Mouse (Mus musculus) v-Abl transformed pro-B cells (cell line): ENCODE measurements around the gene Gm17428.

Experiments
- in situ Hi-C, 2 experiments: fragments of 400-800 bp; cut with MboI; formaldehyde crosslinking; loops; one replicate each; pipeline ENCODE4 v1.15.1; 2025; ENCODE audit not compliant: unreplicated experiment in 2 of 2

Gene Gm17428

GRCm38 (mm10) chr14:55006541-55006940 lies 29.8 kb downstream of the Gm17428 start:
- in situ Hi-C loops: no loop called here

GRCm38 (mm10) chr14:55007120-55007908 lies 30.6 kb downstream of the Gm17428 start:
- in situ Hi-C loops: no loop called here

- in situ Hi-C loops: no loop called here
Observed at GRCm38 (mm10) chr14:55008417-55008816, 31.7 kb downstream of the Gm17428 start.

- in situ Hi-C loops: loop anchor here (5.0 to 10.0 kb wide), 5 partner anchors 84 to 296 kb away; partner anchors contain the start of genes Cebpe (in 1 of the 2), Pabpn1 (in 1 of the 2), Thtpa (in 1 of the 2) and Zfhx2 (in 1 of the 2)
Observed at GRCm38 (mm10) chr14:55011116-55011515, 34.4 kb downstream of the Gm17428 start.

GRCm38 (mm10) chr14:55014591-55014990 lies 37.9 kb downstream of the Gm17428 start:
- in situ Hi-C loops: loop anchor here (5.0 to 10.0 kb wide), 5 partner anchors 80 to 300 kb away; partner anchors contain the start of genes Cebpe (in 1 of the 2), Pabpn1 (in 1 of the 2), Thtpa (in 1 of the 2) and Zfhx2 (in 1 of the 2)

- in situ Hi-C loops: loop anchor here (5.0 to 10.0 kb wide), 5 partner anchors 80 to 300 kb away; partner anchors contain the start of genes Cebpe (in 1 of the 2), Pabpn1 (in 1 of the 2), Thtpa (in 1 of the 2) and Zfhx2 (in 1 of the 2)
Observed at GRCm38 (mm10) chr14:55014991-55015766, 38.4 kb downstream of the Gm17428 start, which contains the start of gene Ngdn. TSS of gene Ngdn (plus strand) at chr14:55015454.

- in situ Hi-C loops: loop anchor here (10.0 kb wide), 3 partner anchors 79 to 301 kb away; partner anchors contain the start of genes Cebpe (in 1 of the 2), Pabpn1 (in 1 of the 2), Thtpa (in 1 of the 2) and Zfhx2 (in 1 of the 2)
Observed at GRCm38 (mm10) chr14:55015767-55016111, 39.0 kb downstream of the Gm17428 start.

GRCm38 (mm10) chr14:55016876-55017275 lies 40.1 kb downstream of the Gm17428 start:
- in situ Hi-C loops: loop anchor here (10.0 kb wide), 3 partner anchors 78 to 302 kb away; partner anchors contain the start of genes Cebpe (in 1 of the 2), Pabpn1 (in 1 of the 2), Thtpa (in 1 of the 2) and Zfhx2 (in 1 of the 2)

GRCm38 (mm10) chr14:55020394-55020793 lies 43.7 kb downstream of the Gm17428 start:
- in situ Hi-C loops: no loop called here

- in situ Hi-C loops: no loop called here
Observed at GRCm38 (mm10) chr14:55023011-55023410, 46.3 kb downstream of the Gm17428 start.

GRCm38 (mm10) chr14:55024236-55024635 lies 47.5 kb downstream of the Gm17428 start:
- in situ Hi-C loops: no loop called here

- in situ Hi-C loops: loop anchor here in 1 of 2 experiments (5.0 kb wide), 1 partner anchor 52 kb away; no protein-coding TSS in a partner anchor
Observed at GRCm38 (mm10) chr14:55025527-55025926, 48.8 kb downstream of the Gm17428 start.
